1 mouse cellular context compared by ENCODE assay signal in the genomic region with DNA sequence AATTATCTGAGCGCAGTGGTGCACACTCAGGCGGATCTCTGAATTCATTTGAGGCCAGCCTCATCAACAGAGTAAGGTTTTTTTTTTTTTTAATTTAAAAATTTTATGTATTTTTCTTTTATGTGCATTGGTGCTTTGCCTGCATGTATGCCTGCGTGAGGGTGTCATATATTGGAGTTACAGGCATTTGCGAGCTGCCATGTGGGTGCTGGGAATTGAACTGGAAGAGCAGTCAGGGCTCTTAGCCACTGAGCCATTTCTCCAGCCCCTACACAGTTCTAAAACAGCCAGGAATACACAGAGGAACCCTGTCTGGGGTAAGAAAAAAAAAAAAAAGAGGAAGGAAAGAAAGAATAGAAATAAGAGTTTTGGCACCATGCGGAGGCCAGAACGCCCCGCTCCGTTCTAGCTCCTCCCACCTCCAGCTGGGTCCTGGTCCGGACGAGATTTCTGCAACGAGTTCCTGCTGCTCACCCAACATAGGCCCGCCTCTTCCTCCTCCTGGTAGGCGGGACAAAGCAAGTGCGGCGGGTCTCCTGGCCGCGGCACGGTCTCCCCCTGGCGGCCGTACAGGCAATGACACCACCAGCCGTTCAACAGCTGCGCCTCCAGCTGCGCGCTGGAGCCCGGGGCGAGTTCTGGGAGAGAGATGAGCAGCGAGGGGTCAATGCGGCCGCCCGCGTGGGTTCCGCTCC.
TF ChIP-seq lines count a peak whose summit lies in the region.

No protein-coding gene starts in this region.

TF ChIP-seq in myocyte, 11 proteins besides CTCF, POLR2A, EP300 and RAD21:
- TF ChIP-seq USF1 (IDR thresholded peaks at IDR 0.05; ENCODE audit: low read depth) (no peak), MYOD1 (IDR thresholded peaks at IDR 0.05; ENCODE audit: control insufficient read depth in 1 of 3, insufficient read length in 2 of 3, low read depth in 2 of 3) (peak in 2 of 3 experiments; percentile 92 to 93), POLR2AphosphoS2 (IDR thresholded peaks at IDR 0.05; ENCODE audit: insufficient read length, low read depth) (no peak), E2F4 (IDR thresholded peaks at IDR 0.05; ENCODE audit: insufficient read depth) (no peak), SRF (IDR thresholded peaks at IDR 0.05; ENCODE audit: control insufficient read depth, insufficient read length, low read depth) (no peak), TCF12 (IDR thresholded peaks at IDR 0.05; ENCODE audit: insufficient read depth, poor library complexity, severe bottlenecking) (no peak), MYOG (IDR thresholded peaks at IDR 0.05; ENCODE audit: control insufficient read depth in 1 of 3, insufficient read depth in 1 of 3, insufficient read length in 2 of 3, low read depth in 2 of 3) (peak; percentile 63 to 93 (median 92)), CEBPB (IDR thresholded peaks at IDR 0.05; ENCODE audit: insufficient read depth, poor library complexity, severe bottlenecking) (no peak), TCF3 (IDR thresholded peaks at IDR 0.05; ENCODE audit: insufficient read length, low read depth) (peak; percentile 64), REST (IDR thresholded peaks at IDR 0.05; ENCODE audit: insufficient read depth, insufficient read length) (no peak), MAX (IDR thresholded peaks at IDR 0.05; ENCODE audit: low read depth) (no peak)
TF ChIP-seq in myocyte: peak in this region for 3.
